Mouse (Mus musculus): ENCODE data around the gene Tut1. TPM values are rescaled to one million over a fixed set of nuclear protein-coding genes. Genes with fewer than 3 reads are reported as not detected.

Tut1 gene
- 1 to 10 TPM; 5.7 to 7.2 TPM for total RNA-seq (2021)
- long read RNA-seq, experiment 1, partial matches to known transcripts: 1 of 5 reads
- long read RNA-seq, experiment 1, other reads (novel, unspliced or antisense): 2 of 5 reads
- long read RNA-seq, experiment 2, transcript Tut1-201 (9 exons, 2,753 nt): major isoform, 8 of 11 reads
- long read RNA-seq, experiment 2, partial matches to known transcripts: 1 of 11 reads
- long read RNA-seq, experiment 2, other reads (novel, unspliced or antisense): 0 of 11 reads

GRCm38 (mm10) chr19:8953135-8954039, at the start of gene Tut1:
TSS of gene Tut1 (plus strand) at chr19:8953847.
- peak; percentile 87 for DNase-seq

GRCm38 (mm10) chr19:8908531-8908930, 45.1 kb upstream of the Tut1 start:
- DNase-seq: no peak

GRCm38 (mm10) chr19:8911810-8912209, 41.8 kb upstream of the Tut1 start:
- no peak for DNase-seq

DNA sequence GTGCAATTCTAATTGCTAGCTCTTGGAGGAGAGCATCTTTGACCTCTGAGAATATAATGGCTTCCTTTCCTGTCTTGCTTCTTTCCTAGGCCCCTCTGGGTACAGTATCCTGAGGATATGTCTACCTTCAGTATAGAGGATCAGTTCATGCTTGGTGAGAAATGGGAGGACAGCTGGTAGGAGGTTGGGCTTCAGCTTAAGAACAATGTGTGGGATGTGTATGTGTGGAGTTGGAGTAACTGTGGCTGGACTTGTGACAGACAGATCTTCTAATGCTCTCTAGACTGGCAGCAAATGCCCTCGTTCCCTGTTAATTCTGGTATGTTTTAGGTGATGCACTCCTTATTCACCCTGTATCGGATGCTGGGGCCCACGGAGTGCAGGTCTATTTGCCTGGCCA, 39.4 kb upstream of the Tut1 start:
- no peak for DNase-seq

DNA sequence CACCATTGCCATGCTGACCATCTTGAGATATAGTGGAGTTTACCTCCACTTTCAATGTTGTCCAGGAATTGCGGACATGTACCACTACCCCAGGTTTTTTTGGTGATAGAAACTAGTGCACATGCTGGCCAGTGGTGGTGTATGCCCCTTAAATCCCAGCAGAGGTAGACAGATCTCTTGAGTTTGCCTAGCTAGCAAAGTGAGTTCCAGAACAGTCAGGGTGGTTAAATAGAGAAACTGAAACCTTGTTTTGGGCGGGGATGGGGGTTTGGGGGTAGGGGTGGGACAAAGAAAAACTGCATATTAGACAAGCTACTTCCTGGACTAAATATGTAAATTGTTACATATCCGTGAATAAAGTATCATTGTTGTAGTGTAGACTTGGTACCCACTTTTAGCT, 34.6 kb upstream of the Tut1 start:
- DNase-seq: no peak

DNA sequence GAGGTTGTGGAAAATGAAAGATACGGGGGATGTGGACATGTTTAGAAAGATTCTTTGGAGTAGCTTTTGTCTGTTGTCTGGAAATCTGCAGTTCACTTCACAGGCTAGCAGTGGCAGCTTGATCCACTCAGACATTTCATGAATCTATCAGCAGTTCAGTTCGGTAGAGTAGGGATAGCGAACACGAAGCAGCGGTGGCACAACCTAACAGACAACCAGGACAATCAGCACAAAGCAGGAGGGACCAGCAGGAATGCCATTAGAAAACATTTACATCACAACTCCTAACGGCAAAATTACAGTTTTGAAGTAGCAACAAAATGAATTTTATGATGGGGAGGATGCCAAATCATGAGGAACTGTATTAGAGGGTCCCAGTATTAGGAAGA, 34.0 kb upstream of the Tut1 start:
- DNase-seq: no peak

DNA sequence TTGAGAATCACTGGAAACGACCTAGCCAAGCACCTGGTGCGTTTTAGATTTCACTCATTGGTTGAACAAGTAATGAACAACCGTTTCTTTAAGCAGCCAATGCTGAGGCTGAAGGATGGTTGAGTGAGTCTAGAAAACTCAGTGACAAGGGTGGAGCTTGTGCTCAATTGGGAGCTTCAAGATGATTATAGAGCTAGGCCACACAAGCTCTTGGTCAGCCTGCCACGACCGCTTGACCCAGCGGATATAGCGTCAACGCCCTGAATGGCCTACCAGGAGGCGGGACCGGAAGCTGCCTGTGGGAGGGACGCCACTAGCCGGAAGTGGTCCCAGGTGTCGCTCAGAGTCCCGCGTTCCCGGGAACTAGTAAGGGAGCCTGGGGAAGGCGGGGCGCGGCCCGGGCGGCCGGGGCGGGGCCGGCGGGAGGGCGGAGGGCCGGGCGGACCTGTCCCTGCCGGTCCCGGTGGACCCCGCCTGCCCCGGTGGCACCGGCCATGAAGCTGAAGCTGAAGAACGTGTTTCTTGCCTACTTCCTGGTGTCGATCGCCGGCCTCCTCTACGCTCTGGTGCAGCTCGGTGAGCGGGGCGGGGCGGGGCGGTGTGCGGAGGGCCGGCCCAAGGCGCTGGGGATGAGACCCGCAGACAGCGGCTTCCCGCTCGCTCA, 33.4 kb upstream of the Tut1 start, which contains the start of gene B3gat3:
B3gat3 (plus strand) TSS at position 302 of the 664 bp plus-strand sequence.
- DNase-seq: peak; percentile 95

GRCm38 (mm10) chr19:8920836-8921291, 32.8 kb upstream of the Tut1 start:
- DNase-seq: no peak

DNA sequence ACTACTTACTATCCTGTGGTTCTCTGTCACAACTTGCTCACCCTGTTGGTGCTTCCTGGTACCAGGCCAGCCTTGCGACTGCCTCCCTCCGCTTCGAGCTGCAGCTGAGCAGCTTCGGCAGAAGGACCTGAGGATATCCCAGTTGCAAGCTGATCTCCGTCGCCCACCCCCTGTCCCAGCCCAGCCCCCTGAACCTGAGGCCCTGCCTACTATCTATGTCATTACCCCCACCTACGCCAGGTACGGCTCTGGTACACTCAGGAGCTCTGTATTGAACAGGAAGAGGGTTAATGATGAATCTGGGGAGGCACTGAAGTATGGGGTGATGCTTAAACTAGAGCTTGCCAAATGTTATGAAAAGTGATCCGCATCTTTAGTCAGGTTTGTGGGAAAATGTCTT, 31.9 kb upstream of the Tut1 start:
- no peak for DNase-seq

DNA sequence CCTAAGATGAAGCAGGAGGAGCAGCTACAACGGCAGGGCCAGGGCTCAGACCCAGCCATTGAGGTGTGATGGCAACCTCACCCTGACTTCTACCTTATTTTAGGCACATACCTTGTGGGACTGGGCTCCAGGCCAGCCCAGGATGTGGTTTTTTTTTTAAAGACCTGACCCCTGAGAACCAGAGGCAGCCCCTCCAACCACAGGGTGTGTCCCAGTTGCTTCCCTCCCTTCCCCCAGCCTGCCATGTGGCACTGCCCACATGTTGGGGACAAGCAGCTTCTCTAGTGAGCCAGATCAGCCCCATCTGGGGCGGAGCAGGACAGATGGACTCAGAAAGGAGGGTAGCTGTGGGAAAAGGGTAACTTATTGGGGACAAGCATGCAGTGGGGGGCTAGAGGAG, 26.9 kb upstream of the Tut1 start:
- DNase-seq: no peak

GRCm38 (mm10) chr19:8927891-8928525, 25.6 kb upstream of the Tut1 start:
- DNase-seq: no peak

DNA sequence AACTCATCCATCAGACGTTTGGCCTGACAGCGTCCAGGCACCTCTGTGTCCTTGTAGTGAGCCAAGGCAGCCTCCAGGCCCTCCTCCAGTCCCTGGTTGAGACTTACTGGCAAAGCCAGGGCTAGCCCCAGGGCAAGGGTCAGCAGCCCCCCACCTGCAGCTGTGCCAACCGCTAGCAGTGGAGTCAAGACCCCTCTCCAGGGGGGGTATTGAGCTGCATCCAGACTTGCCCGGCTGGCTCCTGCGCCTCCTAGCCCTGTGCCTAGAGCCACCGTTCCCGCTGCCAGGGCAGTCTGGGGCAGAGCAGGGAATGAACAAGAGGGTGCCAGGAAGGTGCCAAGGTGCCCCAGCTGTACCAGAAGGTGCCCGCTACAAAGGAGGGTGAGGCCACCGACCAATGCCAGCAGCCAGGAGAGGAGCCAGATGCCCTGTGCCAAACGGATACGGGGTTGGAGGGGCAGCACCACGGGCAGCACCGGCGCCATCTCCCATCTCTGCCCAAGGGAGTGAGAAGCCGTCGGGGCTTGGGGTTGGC, 24.9 kb upstream of the Tut1 start:
- no peak for DNase-seq

- DNase-seq: peak; percentile 92
These were observed 24.2 kb upstream of the Tut1 start, which contains the start of the genes Rom1 and Eml3 for GRCm38 (mm10) chr19:8929224-8930088. TSS of gene Rom1 (minus strand) at chr19:8929356. TSS of gene Eml3 (plus strand) at chr19:8929552.

DNA sequence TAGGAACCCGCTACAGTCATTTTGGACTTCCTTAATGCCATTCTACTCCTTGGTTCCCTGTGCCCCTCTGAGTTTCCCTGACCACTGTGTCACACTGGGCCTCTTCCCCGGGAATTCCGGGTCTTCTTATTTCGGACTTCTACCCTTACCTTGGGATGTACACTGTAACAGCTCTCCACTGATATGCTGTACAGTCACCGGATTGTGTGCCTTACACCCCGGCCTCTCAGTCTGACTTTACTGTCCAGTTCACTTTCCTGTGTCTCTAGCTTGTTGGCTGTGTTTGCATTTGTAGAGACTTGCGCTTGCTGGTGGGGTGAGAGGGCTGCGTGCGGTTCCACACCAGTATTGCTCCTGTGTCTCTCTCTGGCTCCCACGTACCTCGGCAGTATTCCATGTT, 23.5 kb upstream of the Tut1 start:
- no peak for DNase-seq

GRCm38 (mm10) chr19:8930771-8931170, 22.9 kb upstream of the Tut1 start:
- DNase-seq: no peak

GRCm38 (mm10) chr19:8936736-8937135, 16.9 kb upstream of the Tut1 start:
- DNase-seq: no peak

GRCm38 (mm10) chr19:8940526-8941133, 13.0 kb upstream of the Tut1 start:
- DNase-seq: no peak

DNA sequence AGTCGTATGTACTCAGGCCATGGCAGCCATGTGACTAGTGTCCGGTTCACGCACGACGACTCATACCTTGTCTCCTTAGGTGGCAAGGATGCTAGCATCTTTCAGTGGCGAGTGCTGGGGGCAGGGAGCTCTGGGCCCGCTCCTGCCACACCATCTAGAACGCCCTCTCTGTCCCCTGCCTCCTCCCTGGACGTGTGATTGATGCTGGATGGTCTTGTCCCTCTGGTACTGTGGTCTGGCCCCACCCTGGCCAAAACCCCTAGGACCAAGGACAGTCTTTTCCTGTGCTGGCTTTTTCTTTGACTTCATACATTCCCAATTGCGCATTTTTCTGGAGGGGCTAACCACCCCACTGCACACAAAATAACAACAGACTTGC, 12.5 kb upstream of the Tut1 start:
- DNase-seq: no peak

- peak; percentile 97 for DNase-seq
These were observed 12.0 kb upstream of the Tut1 start, which contains the start of gene Mta2 for GRCm38 (mm10) chr19:8941515-8942217. TSS of gene Mta2 (plus strand) at chr19:8941875.

Measured in gastrocnemius, postnatal 25 days (tissue).